Mouse (Mus musculus) heart, embryonic 11.5 days (tissue): Measurements from ENCODE around the gene Bglap3. TPM values are rescaled to one million over a fixed set of nuclear protein-coding genes. Genes with fewer than 3 reads are reported as not detected.
A peak's percentile ranks its signal among the peaks of the same experiment; 100 is the strongest.

ENCODE experiments used
- ATAC-seq: fragments of 200-750 bp; cut with Nextera tagmentation; replicated peaks from 2 replicates; pipeline ENCODE4 v1.8.0; 2017; ENCODE audit warnings: moderate library complexity; ENCODE audit not compliant: insufficient number of reproducible peaks, low FRiP score, low TSS enrichment
- H3K27ac ChIP-seq: fragments of 300-500 bp; sonication (generic); 2 replicates; pipeline ENCODE4 v1.5.1; 2014; ENCODE audit warnings: mild to moderate bottlenecking, low read depth, low read length
- H3K27me3 ChIP-seq: fragments of 300-500 bp; sonication (generic); 2 replicates; pipeline ENCODE4 v1.6.1; 2014; ENCODE audit warnings: mild to moderate bottlenecking, low read length, mixed read lengths; ENCODE audit not compliant: control insufficient read depth, insufficient read depth
- H3K36me3 ChIP-seq: fragments of 300-500 bp; sonication (generic); 2 replicates; pipeline ENCODE4 v1.6.1; 2014; ENCODE audit warnings: mild to moderate bottlenecking, low read length, moderate library complexity, mixed read lengths; ENCODE audit not compliant: control insufficient read depth, insufficient read depth
- H3K4me1 ChIP-seq: fragments of 300-500 bp; sonication (generic); 2 replicates; pipeline ENCODE4 v1.6.1; 2014; ENCODE audit warnings: low read length; ENCODE audit not compliant: control insufficient read depth, insufficient read depth
- H3K4me2 ChIP-seq: fragments of 300-500 bp; sonication (generic); 2 replicates; pipeline ENCODE4 v1.6.1; 2014; ENCODE audit warnings: mild to moderate bottlenecking, moderate library complexity
- H3K4me3 ChIP-seq: fragments of 300-500 bp; sonication (generic); 2 replicates; pipeline ENCODE4 v1.5.1; 2014; ENCODE audit warnings: low read depth, low read length
- H3K9ac ChIP-seq: fragments of 300-500 bp; sonication (generic); 2 replicates; pipeline ENCODE4 v1.6.1; 2014; ENCODE audit warnings: mild to moderate bottlenecking, low read depth, low read length, moderate library complexity
- H3K9me3 ChIP-seq: fragments of 300-500 bp; sonication (generic); replicated peaks from 2 replicates; pipeline ENCODE4 v1.6.1; 2016; ENCODE audit warnings: low read length; ENCODE audit not compliant: control insufficient read depth
- WGBS: fragments of 180-500 bp; shearing (Covaris S2); extraction: QIAGEN DNeasy Blood & Tissue Kit; methylation state at CpG from one replicate; pipeline ENCODE4 v1.1.7; 2014; ENCODE audit not compliant: insufficient replicate concordance; 5-methylcytosine and 5-hydroxymethylcytosine counted together
- polyA plus RNA-seq: library from polyadenylated mRNA; unstranded; fragments of >200 nt; fragmentation: Nextera tagmentation; extraction: Ambion mirVana; gene quantifications from 2 replicates; pipeline ENCODE4 v1.2.1, GENCODE M21; 2014

Gene Bglap3
- polyA plus RNA-seq, 1 experiment from 2014 or later = not detected

- Histone ChIP-seq H3K36me3 (no peaks in the 10 kb centered on the region), H3K4me1 (peaks cover 14% of the 10 kb centered on the region), H3K27ac (peak within 1 kb of the TSS; percentile 98), H3K9me3 (no peaks in the 10 kb centered on the region), H3K27me3 (no peaks in the 10 kb centered on the region), H3K4me3 (peak within 1 kb of the TSS; percentile 75), H3K9ac (peak within 1 kb of the TSS; percentile 88), H3K4me2 (peak within 1 kb of the TSS; percentile 83)
- ATAC-seq = peak; percentile 90
- WGBS = under 1% methylated on average over 54 of the region's 54 CpGs
These were observed 37.5 kb upstream of the Bglap3 start, which contains the start of gene Pmf1 for GRCm38 (mm10) chr3:88409741-88410644. Gene Pmf1 (minus strand): TSS chr3:88410331.

GRCm38 (mm10) chr3:88408953-88409352 is 36.4 kb upstream of the Bglap3 start:
- Histone ChIP-seq H3K4me2 (peak overlapping the region; percentile 83), H3K9ac (peak overlapping the region; percentile 88), H3K27me3 (no peaks in the 10 kb centered on the region), H3K36me3 (no peaks in the 10 kb centered on the region), H3K4me1 (peaks cover 14% of the 10 kb centered on the region), H3K9me3 (no peaks in the 10 kb centered on the region), H3K27ac (no peak overlapping the region), H3K4me3 (peak overlapping the region; percentile 75)
- no peak for ATAC-seq
- WGBS = 56% methylated on average over 5 of the region's 5 CpGs

- no peaks in the 10 kb centered on the region for H3K27me3 ChIP-seq
- ATAC-seq = no peak
- WGBS = 52% methylated on average over 7 of the region's 7 CpGs
- no peaks in the 10 kb centered on the region for H3K36me3 ChIP-seq
- peaks cover 14% of the 10 kb centered on the region for H3K4me1 ChIP-seq
- H3K4me3 ChIP-seq = no peak overlapping the region
- H3K27ac ChIP-seq = no peak overlapping the region
- H3K9me3 ChIP-seq = no peaks in the 10 kb centered on the region
- no peak overlapping the region for H3K4me2 ChIP-seq
- no peak overlapping the region for H3K9ac ChIP-seq
These were observed 35.0 kb upstream of the Bglap3 start for GRCm38 (mm10) chr3:88407529-88407928.

- Histone ChIP-seq H3K9ac (no peak overlapping the region), H3K4me1 (peaks cover 14% of the 10 kb centered on the region), H3K27ac (no peak overlapping the region), H3K4me2 (no peak overlapping the region), H3K27me3 (no peaks in the 10 kb centered on the region), H3K4me3 (no peak overlapping the region), H3K9me3 (no peaks in the 10 kb centered on the region), H3K36me3 (peaks cover 3% of the 10 kb centered on the region; the same call in 1 of the 2 replicates)
- 7% methylated on average over 2 of the region's 2 CpGs for WGBS
- ATAC-seq = no peak
These were observed 34.5 kb upstream of the Bglap3 start for GRCm38 (mm10) chr3:88407090-88407489.

GRCm38 (mm10) chr3:88403522-88404230 is 31.1 kb upstream of the Bglap3 start:
- no peak overlapping the region for H3K9ac ChIP-seq
- H3K27me3 ChIP-seq = no peaks in the 10 kb centered on the region
- H3K4me3 ChIP-seq = no peak overlapping the region
- H3K4me1 ChIP-seq = peaks cover 4% of the 10 kb centered on the region; the same call in 1 of the 2 replicates
- no peak for ATAC-seq
- H3K9me3 ChIP-seq = no peaks in the 10 kb centered on the region
- no peak overlapping the region for H3K27ac ChIP-seq
- WGBS = 88% methylated on average over 10 of the region's 10 CpGs
- H3K36me3 ChIP-seq = peaks cover 3% of the 10 kb centered on the region; the same call in 1 of the 2 replicates
- H3K4me2 ChIP-seq = no peak overlapping the region

- no peak for ATAC-seq
- H3K4me2 ChIP-seq = no peak overlapping the region
- H3K4me1 ChIP-seq = no peaks in the 10 kb centered on the region
- H3K36me3 ChIP-seq = peaks cover 6% of the 10 kb centered on the region; the same call in 1 of the 2 replicates
- no peak overlapping the region for H3K27ac ChIP-seq
- no peaks in the 10 kb centered on the region for H3K9me3 ChIP-seq
- no peak overlapping the region for H3K4me3 ChIP-seq
- no peaks in the 10 kb centered on the region for H3K27me3 ChIP-seq
- 81% methylated on average over 2 of the region's 2 CpGs for WGBS
- no peak overlapping the region for H3K9ac ChIP-seq
These were observed 26.1 kb upstream of the Bglap3 start for GRCm38 (mm10) chr3:88398666-88399065.

- Histone ChIP-seq H3K4me2 (no peak overlapping the region), H3K9me3 (no peaks in the 10 kb centered on the region), H3K27ac (no peak overlapping the region), H3K4me1 (no peaks in the 10 kb centered on the region), H3K36me3 (0 out of 2 replicates have a peak, but pooled peaks cover 3% of the 10 kb centered on the region), H3K9ac (no peak overlapping the region), H3K27me3 (no peaks in the 10 kb centered on the region), H3K4me3 (no peak overlapping the region)
- ATAC-seq = no peak
- 83% methylated on average over 8 of the region's 8 CpGs for WGBS
These were observed 23.2 kb upstream of the Bglap3 start for GRCm38 (mm10) chr3:88395742-88396141.

GRCm38 (mm10) chr3:88395288-88395687 is 22.7 kb upstream of the Bglap3 start:
- H3K9me3 ChIP-seq = no peaks in the 10 kb centered on the region
- ATAC-seq = no peak
- 92% methylated on average over 6 of the region's 6 CpGs for WGBS
- H3K4me2 ChIP-seq = no peak overlapping the region
- no peak overlapping the region for H3K4me3 ChIP-seq
- H3K9ac ChIP-seq = no peak overlapping the region
- H3K4me1 ChIP-seq = no peaks in the 10 kb centered on the region
- H3K36me3 ChIP-seq = 0 out of 2 replicates have a peak, but pooled peaks cover 3% of the 10 kb centered on the region
- no peak overlapping the region for H3K27ac ChIP-seq
- H3K27me3 ChIP-seq = no peaks in the 10 kb centered on the region
